Mouse (Mus musculus) mesoderm, embryonic 11.5 days (tissue): ENCODE data around the gene Unc13b.

Experiments
- DNase-seq: peaks from one replicate; pipeline ENCODE4 v3.0.0-alpha.2; 2012; ENCODE audit warnings: low read depth, low spot score

Unc13b gene

GRCm38 (mm10) chr4:43309696-43310338 is 251.1 kb downstream of the Unc13b start:
- peak; percentile 68 for DNase-seq
